Mouse (Mus musculus) olfactory bulb, adult 2 months (tissue): ENCODE data around the gene Tmem176b.

Source experiments
- CTCF ChIP-seq: fragments of 200-500 bp; IDR thresholded peaks from 2 replicates; pipeline ENCODE4 v1.5.1; 2012; ENCODE audit warnings: low read depth, mild to moderate bottlenecking, low read length, moderate library complexity; ENCODE audit not compliant: insufficient read depth
- POLR2A ChIP-seq: fragments of 200-500 bp; IDR thresholded peaks from 2 replicates; pipeline ENCODE4 v1.6.1; 2012; ENCODE audit warnings: mild to moderate bottlenecking, low read depth, low read length, moderate library complexity; ENCODE audit not compliant: insufficient read depth

- TF ChIP-seq CTCF (no peak), POLR2A (no peak)
Measured at GRCm38 (mm10) chr6:48806746-48807145, 34.5 kb downstream of the Tmem176b start.
